Comparison of ENCODE assay signal across 9 mouse cellular contexts in the genomic region with DNA sequence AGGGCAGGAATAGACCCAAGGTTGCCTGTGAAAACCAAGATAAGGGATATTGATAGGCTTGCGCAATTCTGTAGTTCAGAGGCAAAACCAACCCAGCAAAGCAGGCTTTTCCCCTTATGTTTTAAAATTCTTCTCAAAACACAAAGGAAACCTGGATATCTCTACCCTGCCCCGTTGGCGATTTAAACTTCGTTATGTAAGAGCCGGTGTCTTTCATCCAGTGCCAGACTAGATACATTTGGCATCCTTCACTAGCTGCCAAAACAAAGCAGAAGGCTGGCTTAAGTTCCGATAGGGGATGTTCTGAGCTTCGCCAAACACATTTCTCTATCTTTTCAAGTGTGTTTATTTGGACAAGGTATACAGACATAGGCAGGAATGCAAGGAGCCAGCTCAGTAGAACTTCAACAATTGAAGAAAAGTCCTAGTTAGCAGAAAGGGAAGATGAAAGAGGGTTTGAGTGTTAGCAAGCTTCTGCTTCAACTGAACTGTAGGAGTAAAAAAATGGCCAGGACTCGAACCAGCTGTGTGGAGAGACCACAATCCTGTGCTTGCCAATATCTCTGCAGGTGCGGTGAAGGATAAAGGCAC.
DNase-seq lines count a peak whose midpoint lies in the region; ATAC-seq and TF ChIP-seq lines count a peak whose summit lies in the region.
"Had no signal": no experiment of that assay in that cellular context is flagged by ENCODE, and none has a peak within 500 bp of the region (broad histone marks: within the 10 kb centered on the region; RNA-seq: fewer than 3 reads in every experiment).

No protein-coding gene starts in this region.

- H3K36me3 ChIP-seq in kidney, postnatal 0 days (ENCODE audit: insufficient read depth, low read length) = no peaks in the 10 kb centered on the region
- H3K36me3 ChIP-seq in hindbrain, embryonic 13.5 days = no peaks in the 10 kb centered on the region
- no peaks in the 10 kb centered on the region for H3K36me3 ChIP-seq in midbrain, postnatal 0 days (ENCODE audit: insufficient read depth, low read length)
- H3K36me3 ChIP-seq: limb, embryonic 12.5 days had no signal

- ATAC-seq in kidney, postnatal 0 days (replicated peaks; ENCODE audit: low FRiP score, low read depth) = no peak
- ATAC-seq in hindbrain, embryonic 13.5 days (ENCODE audit: low FRiP score) = no peak
- ATAC-seq in midbrain, postnatal 0 days (ENCODE audit: low FRiP score) = no peak

- WGBS in kidney, postnatal 0 days = 53% methylated on average over 9 of the region's 9 CpGs
- 77% methylated on average over 9 of the region's 9 CpGs for WGBS in hindbrain, embryonic 13.5 days
- 58% methylated on average over 9 of the region's 9 CpGs for WGBS in midbrain, postnatal 0 days

- H3K4me1 ChIP-seq in kidney, postnatal 0 days (replicated peaks; ENCODE audit: insufficient read depth, low read length) = peaks cover 19% of the 10 kb centered on the region; the same call in 1 of the 2 replicates
- H3K4me1 ChIP-seq in hindbrain, embryonic 13.5 days (replicated peaks) = peaks cover 15% of the 10 kb centered on the region
- H3K4me1 ChIP-seq in midbrain, postnatal 0 days (ENCODE audit: insufficient read depth, low read length) = no peaks in the 10 kb centered on the region; the same call in 1 of the 2 replicates

- no peaks in the 10 kb centered on the region for H3K9me3 ChIP-seq in kidney, postnatal 0 days (replicated peaks; ENCODE audit: low read length)
- no peaks in the 10 kb centered on the region for H3K9me3 ChIP-seq in hindbrain, embryonic 13.5 days
- no peaks in the 10 kb centered on the region for H3K9me3 ChIP-seq in midbrain, postnatal 0 days (ENCODE audit: low read length)
- H3K9me3 ChIP-seq: limb, embryonic 12.5 days had no signal

- peak overlapping the region; percentile 60 for H3K27ac ChIP-seq in kidney, postnatal 0 days
- H3K27ac ChIP-seq in hindbrain, embryonic 13.5 days = peak overlapping the region; percentile 5; the same call in 1 of the 2 replicates
- H3K27ac ChIP-seq in midbrain, postnatal 0 days (ENCODE audit: low read depth, low read length) = 0 out of 2 replicates have a peak overlapping the region, but pooled peaks have one; percentile 12
- H3K27ac ChIP-seq: limb, embryonic 12.5 days had no signal

- no peak overlapping the region for H3K4me3 ChIP-seq in kidney, postnatal 0 days (replicated peaks; ENCODE audit: low read depth, low read length)
- no peak overlapping the region for H3K4me3 ChIP-seq in hindbrain, embryonic 13.5 days
- H3K4me3 ChIP-seq in midbrain, postnatal 0 days (ENCODE audit: low read depth, low read length) = no peak overlapping the region
- H3K4me3 ChIP-seq: limb, embryonic 12.5 days had no signal

- no peak overlapping the region for H3K4me2 ChIP-seq in kidney, postnatal 0 days (ENCODE audit: low read length)
- no peak overlapping the region for H3K4me2 ChIP-seq in hindbrain, embryonic 13.5 days
- H3K4me2 ChIP-seq in midbrain, postnatal 0 days (ENCODE audit: low read depth, low read length, poor library complexity, severe bottlenecking) = no peak overlapping the region
- H3K4me2 ChIP-seq: limb, embryonic 12.5 days had no signal

- no peak for TF ChIP-seq CTCF in kidney, postnatal 0 days (IDR thresholded peaks at IDR 0.05; ENCODE audit: low read depth)
- TF ChIP-seq CTCF in midbrain, postnatal 0 days (IDR thresholded peaks at IDR 0.05) = no peak

- H3K27me3 ChIP-seq in kidney, postnatal 0 days (ENCODE audit: insufficient read depth, low read length) = no peaks in the 10 kb centered on the region
- no peaks in the 10 kb centered on the region for H3K27me3 ChIP-seq in hindbrain, embryonic 13.5 days
- H3K27me3 ChIP-seq in midbrain, postnatal 0 days (ENCODE audit: insufficient read depth, low read length) = no peaks in the 10 kb centered on the region

- DNase-seq in kidney, postnatal 0 days (ENCODE audit: low spot score) = peak; percentile 74
- DNase-seq in kidney, adult 9 months = no peak
- peak; percentile 82 for DNase-seq in MN1 (ENCODE audit: low spot score)
- DNase-seq in cerebellum, adult 9-10 months = peak; percentile 88
- peak; percentile 45 for DNase-seq in midbrain, postnatal 0 days (ENCODE audit: low spot score)
- DNase-seq in gastrocnemius, postnatal 10 days = no peak
- DNase-seq in kidney, adult 11 months = no peak

- no peak overlapping the region for H3K9ac ChIP-seq in kidney, postnatal 0 days (ENCODE audit: low read depth, low read length)
- no peak overlapping the region for H3K9ac ChIP-seq in hindbrain, embryonic 13.5 days
- no peak overlapping the region for H3K9ac ChIP-seq in midbrain, postnatal 0 days (replicated peaks; ENCODE audit: low read length, poor library complexity, severe bottlenecking)
- H3K9ac ChIP-seq: limb, embryonic 12.5 days had no signal

Comparison
In these comparisons a context has a peak if more than half of its experiments do, and no peak if none do; other contexts are left out.
1. DNase-seq: peak in kidney, postnatal 0 days (single experiment), MN1 (single experiment), cerebellum, adult 9-10 months (single experiment) and midbrain, postnatal 0 days (single experiment); none in kidney, adult 9 months (single experiment), gastrocnemius, postnatal 10 days (single experiment) and kidney, adult 11 months (single experiment).
2. H3K27ac ChIP-seq: peak in every context shown above with its lines; median percentile 60 in kidney, postnatal 0 days; 12 in midbrain, postnatal 0 days; 5 in hindbrain, embryonic 13.5 days.